In genomic region chr16:43646943-43647342, GRCm38 (mm10) we compare ENCODE assay signal across 21 mouse cellular contexts. TPM values are rescaled to one million over a fixed set of nuclear protein-coding genes. Genes with fewer than 3 reads are reported as not detected.
"Had no signal": no experiment of that assay in that cellular context is flagged by ENCODE, and none has a peak within 500 bp of the region (broad histone marks: within the 10 kb centered on the region; RNA-seq: fewer than 3 reads in every experiment).

No protein-coding gene starts in this region.

- H3K27ac ChIP-seq: lung, embryonic 15.5 days; macrophage; midbrain, embryonic 13.5 days; midbrain, embryonic 15.5 days; neural tube, embryonic 12.5 days had no signal

- H3K4me3 ChIP-seq: lung, embryonic 15.5 days; megakaryocyte, embryonic 14.5 days; midbrain, embryonic 13.5 days; midbrain, embryonic 15.5 days; neural tube, embryonic 12.5 days had no signal

- H3K36me3 ChIP-seq: lung, embryonic 15.5 days; midbrain, embryonic 15.5 days had no signal

- H3K9me3 ChIP-seq: lung, embryonic 15.5 days; megakaryocyte, embryonic 14.5 days; midbrain, embryonic 13.5 days; midbrain, embryonic 15.5 days; neural tube, embryonic 12.5 days had no signal

- DNase-seq: lung, adult 2 months; lung, postnatal 14 days; lung, postnatal 36 days; right cerebral cortex, postnatal 14 days; thymus, adult 18-20 months; thymus, postnatal 14 days; thymus, postnatal 36 days had no signal

- H3K27me3 ChIP-seq: lung, embryonic 15.5 days; megakaryocyte, embryonic 14.5 days; midbrain, embryonic 13.5 days; midbrain, embryonic 15.5 days; neural tube, embryonic 12.5 days had no signal

- H3K4me1 ChIP-seq: lung, embryonic 15.5 days; midbrain, embryonic 13.5 days; midbrain, embryonic 15.5 days; neural tube, embryonic 12.5 days had no signal

- H3K9ac ChIP-seq: lung, embryonic 15.5 days; midbrain, embryonic 13.5 days; midbrain, embryonic 15.5 days; neural tube, embryonic 12.5 days had no signal

RNA-seq across cellular contexts. Expression of gene Tigit, which starts 17.0 kb away (rescaled TPM):
- total RNA-seq: megakaryocyte progenitor cell, adult 5-6 weeks; midbrain, postnatal 0 days; neutrophil, adult 5-6 weeks had no signal
- polyA plus RNA-seq: liver, embryonic 16.5 days; lung, postnatal 0 days; macrophage; midbrain, embryonic 11.5 days; midbrain, embryonic 13.5 days; midbrain, embryonic 15.5 days; neural tube, embryonic 12.5 days; stomach, embryonic 14.5 days; stomach, embryonic 16.5 days had no signal
